Mouse (Mus musculus): Measurements from ENCODE around the gene Trim2. TPM values are rescaled to one million over a fixed set of nuclear protein-coding genes. Genes with fewer than 3 reads are reported as not detected.

Gene Trim2
- polyA plus RNA-seq, 2 experiments: 17.4 to 28.1 TPM

DNA sequence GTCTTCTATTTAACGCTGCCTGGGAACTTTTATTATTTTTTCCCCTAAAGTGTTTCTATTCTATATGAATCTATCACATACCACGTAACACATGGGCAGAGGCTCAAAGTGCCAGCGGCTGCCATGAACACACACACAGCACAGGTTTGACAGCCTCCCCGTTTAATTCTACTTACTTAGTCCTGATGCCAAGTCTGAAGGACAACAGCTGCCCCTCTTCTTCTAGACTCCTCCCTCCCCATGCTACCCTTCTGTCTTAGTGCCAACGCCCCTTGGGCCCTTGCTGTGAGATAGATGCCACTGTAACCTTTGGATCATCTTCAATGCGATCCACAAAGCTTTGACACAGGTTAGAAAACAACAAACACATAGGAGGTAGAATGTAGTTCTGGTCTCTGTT is 44.8 kb downstream of the Trim2 start:
- no peak for DNase-seq (ENCODE audit: low spot score)
- Histone ChIP-seq H3K9me3 (ENCODE audit: control insufficient read depth, low read length) (no peaks in the 10 kb centered on the region), H3K4me3 (replicated peaks; ENCODE audit: low read length) (no peak overlapping the region), H3K36me3 (ENCODE audit: control insufficient read depth, insufficient read depth, low read length) (no peaks in the 10 kb centered on the region), H3K9ac (ENCODE audit: low read depth, low read length, severe bottlenecking) (no peak overlapping the region), H3K27ac (replicated peaks; ENCODE audit: low read depth, low read length) (no peak overlapping the region), H3K4me1 (ENCODE audit: control insufficient read depth, insufficient read depth, low read length) (peaks cover 11% of the 10 kb centered on the region), H3K27me3 (ENCODE audit: control insufficient read depth, insufficient read depth, low read length) (peaks cover 13% of the 10 kb centered on the region), H3K4me2 (replicated peaks; ENCODE audit: low read depth, low read length, severe bottlenecking) (no peak overlapping the region)
- TF ChIP-seq POLR2A (IDR thresholded peaks at IDR 0.05; ENCODE audit: borderline replicate concordance, extremely low read depth, insufficient read depth, insufficient read length): no peak
- no peak for ATAC-seq (ENCODE audit: low FRiP score, low read depth)
- 76% methylated on average over 6 of the region's 6 CpGs for WGBS

DNA sequence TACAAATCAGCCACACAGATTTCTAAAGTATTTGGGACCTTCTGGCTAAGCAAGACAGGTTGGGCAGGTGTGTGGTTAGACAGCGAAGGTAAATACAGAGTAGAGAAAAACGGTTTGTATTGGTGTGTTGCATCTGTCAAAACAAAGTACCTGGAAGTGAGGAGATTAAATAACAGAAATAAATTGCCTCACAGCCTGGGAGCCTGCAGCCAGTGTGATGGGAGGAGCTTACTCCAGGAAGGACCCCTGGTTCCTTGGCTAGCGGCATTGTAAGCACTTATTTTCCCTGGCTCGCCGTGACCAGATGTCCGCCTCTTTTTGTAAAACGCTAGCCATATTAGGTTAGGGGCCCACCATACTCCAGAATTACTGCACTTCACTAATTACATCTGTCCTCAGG is 45.8 kb downstream of the Trim2 start:
- no peaks in the 10 kb centered on the region for H3K9me3 ChIP-seq (ENCODE audit: control insufficient read depth, low read length)
- no peaks in the 10 kb centered on the region for H3K36me3 ChIP-seq (ENCODE audit: control insufficient read depth, insufficient read depth, low read length)
- no peak for ATAC-seq (ENCODE audit: low FRiP score, low read depth)
- peaks cover 10% of the 10 kb centered on the region; the same call in 1 of the 2 replicates for H3K27me3 ChIP-seq (ENCODE audit: control insufficient read depth, insufficient read depth, low read length)
- H3K9ac ChIP-seq (ENCODE audit: low read depth, low read length, severe bottlenecking): no peak overlapping the region
- H3K4me3 ChIP-seq (replicated peaks; ENCODE audit: low read length): no peak overlapping the region
- H3K4me2 ChIP-seq (replicated peaks; ENCODE audit: low read depth, low read length, severe bottlenecking): no peak overlapping the region
- no peak for DNase-seq (ENCODE audit: low spot score)
- no peak overlapping the region for H3K27ac ChIP-seq (replicated peaks; ENCODE audit: low read depth, low read length)
- no peak for TF ChIP-seq POLR2A (IDR thresholded peaks at IDR 0.05; ENCODE audit: borderline replicate concordance, extremely low read depth, insufficient read depth, insufficient read length)
- WGBS: 20% methylated on average over 7 of the region's 7 CpGs
- peaks cover 11% of the 10 kb centered on the region for H3K4me1 ChIP-seq (ENCODE audit: control insufficient read depth, insufficient read depth, low read length)

DNA sequence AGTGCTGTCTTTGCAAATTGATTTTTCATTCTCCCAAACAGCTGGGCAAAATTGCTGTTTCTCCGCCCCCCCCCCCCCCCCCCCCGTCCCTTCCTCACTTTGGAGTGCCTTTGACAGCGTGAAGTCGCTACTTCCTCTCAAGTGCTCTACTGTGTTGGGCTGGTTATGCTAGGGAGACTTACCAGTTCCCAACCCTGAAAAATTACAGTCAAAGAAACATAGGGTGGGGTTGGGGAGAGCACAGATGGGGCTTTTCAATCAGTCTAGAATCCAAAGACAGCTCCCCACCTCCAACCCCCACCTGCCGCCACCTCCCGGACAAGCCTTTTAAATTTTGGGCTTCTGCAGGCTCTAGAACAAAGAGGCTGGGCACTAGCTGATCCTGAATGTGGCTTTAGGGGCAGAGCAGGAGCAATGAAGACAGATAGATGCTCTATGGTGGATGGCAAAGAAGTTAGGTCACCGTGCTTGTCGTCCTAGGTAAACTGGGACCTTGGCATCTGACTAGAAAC is 46.6 kb downstream of the Trim2 start:
- DNase-seq (ENCODE audit: low spot score): no peak
- Histone ChIP-seq H3K36me3 (ENCODE audit: control insufficient read depth, insufficient read depth, low read length) (no peaks in the 10 kb centered on the region), H3K9ac (ENCODE audit: low read depth, low read length, severe bottlenecking) (peak overlapping the region; percentile 71), H3K9me3 (ENCODE audit: control insufficient read depth, low read length) (no peaks in the 10 kb centered on the region), H3K27me3 (ENCODE audit: control insufficient read depth, insufficient read depth, low read length) (0 out of 2 replicates have a peak, but pooled peaks cover 10% of the 10 kb centered on the region), H3K4me2 (replicated peaks; ENCODE audit: low read depth, low read length, severe bottlenecking) (peak overlapping the region; percentile 99), H3K4me1 (ENCODE audit: control insufficient read depth, insufficient read depth, low read length) (peaks cover 11% of the 10 kb centered on the region), H3K27ac (replicated peaks; ENCODE audit: low read depth, low read length) (no peak overlapping the region; the same call in 1 of the 2 replicates), H3K4me3 (replicated peaks; ENCODE audit: low read length) (peak overlapping the region; percentile 66)
- TF ChIP-seq POLR2A (IDR thresholded peaks at IDR 0.05; ENCODE audit: borderline replicate concordance, extremely low read depth, insufficient read depth, insufficient read length): no peak
- no peak for ATAC-seq (ENCODE audit: low FRiP score, low read depth)
- WGBS: 3% methylated on average over 7 of the region's 8 CpGs

DNA sequence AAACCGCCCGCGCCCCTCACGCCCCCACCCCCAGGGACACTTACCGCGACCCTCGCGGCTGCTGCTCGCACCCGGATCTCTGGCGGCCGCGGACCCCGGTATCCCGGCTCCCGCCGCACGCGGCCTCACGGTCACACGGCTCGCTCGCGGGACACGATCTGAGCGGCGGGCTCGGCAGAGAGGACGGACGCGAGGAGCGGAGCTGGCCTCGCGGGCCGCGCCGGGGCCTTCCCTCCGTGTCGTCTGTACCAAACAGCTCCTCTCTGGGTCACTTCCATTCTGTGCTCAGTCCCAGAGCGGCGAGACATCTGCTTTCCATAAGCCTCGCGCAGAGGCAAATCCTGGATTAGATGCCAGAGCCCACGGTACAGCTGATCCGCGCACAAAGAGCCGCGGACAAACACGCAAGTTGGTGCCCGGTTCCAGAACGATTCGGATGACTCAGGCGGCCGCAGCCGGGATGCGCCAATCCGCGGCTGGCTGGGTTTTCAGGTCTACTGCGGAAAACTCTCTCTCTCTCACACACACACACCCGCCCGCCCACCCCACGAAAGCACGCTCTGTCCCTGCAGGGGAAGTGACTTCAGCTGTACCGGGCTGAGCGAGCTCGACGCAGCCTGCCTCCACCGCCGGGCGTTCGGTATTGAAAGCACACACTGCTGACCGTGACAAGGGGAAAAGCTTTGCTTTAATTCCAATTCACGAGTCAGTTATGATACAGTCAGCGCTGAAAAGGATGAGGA is 47.2 kb downstream of the Trim2 start:
- Histone ChIP-seq H3K9ac (ENCODE audit: low read depth, low read length, severe bottlenecking) (peak overlapping the region; percentile 71), H3K4me2 (replicated peaks; ENCODE audit: low read depth, low read length, severe bottlenecking) (peak overlapping the region; percentile 99), H3K36me3 (ENCODE audit: control insufficient read depth, insufficient read depth, low read length) (no peaks in the 10 kb centered on the region), H3K27ac (replicated peaks; ENCODE audit: low read depth, low read length) (peak overlapping the region; percentile 66), H3K4me1 (ENCODE audit: control insufficient read depth, insufficient read depth, low read length) (peaks cover 11% of the 10 kb centered on the region), H3K27me3 (ENCODE audit: control insufficient read depth, insufficient read depth, low read length) (0 out of 2 replicates have a peak, but pooled peaks cover 10% of the 10 kb centered on the region), H3K9me3 (ENCODE audit: control insufficient read depth, low read length) (no peaks in the 10 kb centered on the region), H3K4me3 (replicated peaks; ENCODE audit: low read length) (peak overlapping the region; percentile 66)
- under 1% methylated on average over 71 of the region's 74 CpGs for WGBS
- TF ChIP-seq POLR2A (IDR thresholded peaks at IDR 0.05; ENCODE audit: borderline replicate concordance, extremely low read depth, insufficient read depth, insufficient read length): no peak
- peak; percentile 57 for DNase-seq (ENCODE audit: low spot score)
- peak; percentile 69 for ATAC-seq (ENCODE audit: low FRiP score, low read depth)

DNA sequence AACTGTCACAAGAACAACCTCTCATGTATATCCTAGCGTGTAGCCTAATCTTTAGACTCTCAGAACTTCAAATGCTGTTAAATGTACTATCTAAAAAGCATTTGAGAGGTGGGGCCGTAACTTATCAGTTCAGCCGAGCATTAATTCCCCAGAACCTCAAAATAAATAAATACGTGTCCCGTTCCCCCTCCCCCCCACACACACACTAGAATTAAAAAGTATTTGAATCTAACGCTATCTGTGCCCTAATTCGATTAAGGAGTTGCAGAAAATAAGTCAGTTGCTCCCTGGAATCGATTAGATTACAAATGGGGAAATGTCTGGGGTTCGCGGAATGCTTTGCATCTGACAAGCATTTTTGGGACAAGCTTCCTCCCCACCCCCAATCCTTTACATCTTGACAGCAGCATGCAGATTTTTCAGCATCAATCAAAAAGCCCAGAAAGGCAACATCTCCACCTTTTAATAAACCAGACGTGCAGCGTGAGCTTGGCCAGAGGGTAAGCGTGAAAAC is 48.1 kb downstream of the Trim2 start:
- no peak for ATAC-seq (ENCODE audit: low FRiP score, low read depth)
- peak overlapping the region; percentile 99 for H3K4me2 ChIP-seq (replicated peaks; ENCODE audit: low read depth, low read length, severe bottlenecking)
- peaks cover 11% of the 10 kb centered on the region for H3K4me1 ChIP-seq (ENCODE audit: control insufficient read depth, insufficient read depth, low read length)
- no peak overlapping the region for H3K27ac ChIP-seq (replicated peaks; ENCODE audit: low read depth, low read length)
- no peaks in the 10 kb centered on the region for H3K36me3 ChIP-seq (ENCODE audit: control insufficient read depth, insufficient read depth, low read length)
- 0 out of 2 replicates have a peak, but pooled peaks cover 10% of the 10 kb centered on the region for H3K27me3 ChIP-seq (ENCODE audit: control insufficient read depth, insufficient read depth, low read length)
- no peak for TF ChIP-seq POLR2A (IDR thresholded peaks at IDR 0.05; ENCODE audit: borderline replicate concordance, extremely low read depth, insufficient read depth, insufficient read length)
- WGBS: 4% methylated on average over 13 of the region's 13 CpGs
- peak overlapping the region; percentile 71 for H3K9ac ChIP-seq (ENCODE audit: low read depth, low read length, severe bottlenecking)
- H3K4me3 ChIP-seq (replicated peaks; ENCODE audit: low read length): peak overlapping the region; percentile 66
- no peaks in the 10 kb centered on the region for H3K9me3 ChIP-seq (ENCODE audit: control insufficient read depth, low read length)
- DNase-seq (ENCODE audit: low spot score): peak; percentile 21

Measured in limb, embryonic 14.5 days (tissue).